Mouse (Mus musculus) heart, embryonic 12.5 days (tissue): Measurements from ENCODE around the gene Cit. TPM values are rescaled to one million over a fixed set of nuclear protein-coding genes. Genes with fewer than 3 reads are reported as not detected.

Experiments used
- ATAC-seq: fragments of 200-750 bp; cut with Nextera tagmentation; 2 replicates; pipeline ENCODE4 v1.8.0; 2017; ENCODE audit warnings: moderate TSS enrichment, moderate library complexity; ENCODE audit not compliant: insufficient number of reproducible peaks, low FRiP score
- H3K27ac ChIP-seq: fragments of 300-500 bp; sonication (generic); 2 replicates; pipeline ENCODE4 v1.5.1; 2016; ENCODE audit warnings: mild to moderate bottlenecking, moderate library complexity; ENCODE audit not compliant: poor library complexity, severe bottlenecking
- H3K27me3 ChIP-seq: fragments of 300-500 bp; sonication (generic); replicated peaks from 2 replicates; pipeline ENCODE4 v1.6.1; 2016; ENCODE audit warnings: mild to moderate bottlenecking, moderate library complexity
- H3K36me3 ChIP-seq: fragments of 300-500 bp; sonication (generic); 2 replicates; pipeline ENCODE4 v1.6.1; 2016; ENCODE audit warnings: mild to moderate bottlenecking, moderate library complexity
- H3K4me1 ChIP-seq: fragments of 300-500 bp; sonication (generic); replicated peaks from 2 replicates; pipeline ENCODE4 v1.6.1; 2016; ENCODE audit warnings: mild to moderate bottlenecking
- H3K4me2 ChIP-seq: fragments of 300-500 bp; sonication (generic); 2 replicates; pipeline ENCODE4 v1.6.1; 2016; ENCODE audit warnings: mild to moderate bottlenecking, moderate library complexity
- H3K4me3 ChIP-seq: fragments of 300-500 bp; sonication (generic); 2 replicates; pipeline ENCODE4 v1.5.1; 2016; ENCODE audit warnings: mild to moderate bottlenecking
- H3K9ac ChIP-seq: fragments of 300-500 bp; sonication (generic); 2 replicates; pipeline ENCODE4 v1.6.1; 2016; ENCODE audit warnings: mild to moderate bottlenecking, moderate library complexity
- H3K9me3 ChIP-seq: fragments of 300-500 bp; sonication (generic); replicated peaks from 2 replicates; pipeline ENCODE4 v1.6.1; 2016; ENCODE audit warnings: mild to moderate bottlenecking, moderate library complexity
- WGBS: fragments of 180-500 bp; shearing (Covaris S2); methylation state at CpG from one replicate; pipeline ENCODE4 v1.1.7; 2016; 5-methylcytosine and 5-hydroxymethylcytosine counted together
- polyA plus RNA-seq: library from polyadenylated mRNA; unstranded; fragments of >200 nt; fragmentation: Nextera tagmentation; extraction: Ambion mirVana; gene quantifications from 2 replicates; pipeline ENCODE4 v1.2.1, GENCODE M21; 2016

Cit gene
- polyA plus RNA-seq, 1 experiment from 2014 or later = 28.5 TPM

- Histone ChIP-seq H3K27me3 (no peaks in the 10 kb centered on the region), H3K4me2 (no peak overlapping the region), H3K9ac (no peak overlapping the region), H3K4me1 (peaks cover 4% of the 10 kb centered on the region; the same call in 1 of the 2 replicates), H3K9me3 (no peaks in the 10 kb centered on the region), H3K27ac (no peak overlapping the region), H3K4me3 (no peak overlapping the region), H3K36me3 (no peaks in the 10 kb centered on the region)
- no peak for ATAC-seq
- WGBS = 87% methylated on average over 5 of the region's 5 CpGs
These were observed 70.4 kb downstream of the Cit start for GRCm38 (mm10) chr5:115915481-115915880.

- Histone ChIP-seq H3K36me3 (no peaks in the 10 kb centered on the region), H3K9ac (no peak overlapping the region), H3K4me3 (no peak overlapping the region), H3K27ac (no peak overlapping the region), H3K27me3 (no peaks in the 10 kb centered on the region), H3K4me1 (no peaks in the 10 kb centered on the region), H3K9me3 (no peaks in the 10 kb centered on the region), H3K4me2 (no peak overlapping the region)
- 91% methylated on average over 4 of the region's 4 CpGs for WGBS
- no peak for ATAC-seq
These were observed 72.9 kb downstream of the Cit start for GRCm38 (mm10) chr5:115917960-115918359.

GRCm38 (mm10) chr5:115918597-115919351 is 73.7 kb downstream of the Cit start:
- 86% methylated on average over 23 of the region's 23 CpGs for WGBS

GRCm38 (mm10) chr5:115921990-115922389 is 76.9 kb downstream of the Cit start:
- H3K27me3 ChIP-seq = no peaks in the 10 kb centered on the region
- no peak overlapping the region for H3K4me3 ChIP-seq
- H3K4me2 ChIP-seq = no peak overlapping the region
- H3K9ac ChIP-seq = no peak overlapping the region
- 76% methylated on average over 9 of the region's 9 CpGs for whole genome bisulfite sequencing
- no peaks in the 10 kb centered on the region for H3K4me1 ChIP-seq
- no peak for ATAC-seq
- H3K36me3 ChIP-seq = peaks cover 14% of the 10 kb centered on the region; the same call in 1 of the 2 replicates
- H3K9me3 ChIP-seq = no peaks in the 10 kb centered on the region
- no peak overlapping the region for H3K27ac ChIP-seq

More at GRCm38 (mm10) chr5:115918597-115919351, 73.7 kb downstream of the Cit start:
- Histone ChIP-seq H3K9me3 (no peaks in the 10 kb centered on the region), H3K4me2 (no peak overlapping the region), H3K27ac (no peak overlapping the region), H3K4me3 (no peak overlapping the region), H3K4me1 (no peaks in the 10 kb centered on the region), H3K9ac (no peak overlapping the region), H3K27me3 (no peaks in the 10 kb centered on the region), H3K36me3 (no peaks in the 10 kb centered on the region)
- no peak for ATAC-seq

- H3K27ac ChIP-seq = no peak overlapping the region
- H3K4me1 ChIP-seq = no peaks in the 10 kb centered on the region
- H3K36me3 ChIP-seq = peaks cover 39% of the 10 kb centered on the region
- 0 out of 2 replicates have a peak, but pooled peaks cover 2% of the 10 kb centered on the region for H3K9me3 ChIP-seq
- no peaks in the 10 kb centered on the region for H3K27me3 ChIP-seq
- no peak for ATAC-seq
- WGBS = 89% methylated on average over 7 of the region's 7 CpGs
- H3K9ac ChIP-seq = no peak overlapping the region
- no peak overlapping the region for H3K4me2 ChIP-seq
- no peak overlapping the region for H3K4me3 ChIP-seq
These were observed 79.9 kb downstream of the Cit start for GRCm38 (mm10) chr5:115924946-115925345.

GRCm38 (mm10) chr5:115928786-115929507 is 83.9 kb downstream of the Cit start:
- no peak for ATAC-seq
- WGBS = 82% methylated on average over 16 of the region's 16 CpGs
- Histone ChIP-seq H3K27me3 (no peaks in the 10 kb centered on the region), H3K4me2 (no peak overlapping the region), H3K4me1 (no peaks in the 10 kb centered on the region), H3K36me3 (peaks cover 74% of the 10 kb centered on the region), H3K4me3 (no peak overlapping the region), H3K9me3 (0 out of 2 replicates have a peak, but pooled peaks cover 6% of the 10 kb centered on the region), H3K9ac (no peak overlapping the region), H3K27ac (no peak overlapping the region)

- Histone ChIP-seq H3K9me3 (0 out of 2 replicates have a peak, but pooled peaks cover 6% of the 10 kb centered on the region), H3K4me1 (no peaks in the 10 kb centered on the region), H3K9ac (no peak overlapping the region), H3K36me3 (peaks cover 77% of the 10 kb centered on the region), H3K4me3 (no peak overlapping the region), H3K27ac (no peak overlapping the region), H3K27me3 (no peaks in the 10 kb centered on the region), H3K4me2 (no peak overlapping the region)
- WGBS = 96% methylated on average over 11 of the region's 11 CpGs
- ATAC-seq = no peak
These were observed 87.2 kb downstream of the Cit start for GRCm38 (mm10) chr5:115932325-115932724.

GRCm38 (mm10) chr5:115936851-115937250 is 91.8 kb downstream of the Cit start:
- no peak overlapping the region for H3K4me3 ChIP-seq
- H3K36me3 ChIP-seq = peaks cover 82% of the 10 kb centered on the region
- H3K27me3 ChIP-seq = no peaks in the 10 kb centered on the region
- ATAC-seq = no peak
- H3K4me1 ChIP-seq = no peaks in the 10 kb centered on the region
- 86% methylated on average over 15 of the region's 15 CpGs for WGBS
- no peak overlapping the region for H3K27ac ChIP-seq
- H3K9me3 ChIP-seq = no peaks in the 10 kb centered on the region
- no peak overlapping the region for H3K4me2 ChIP-seq
- H3K9ac ChIP-seq = no peak overlapping the region

- Histone ChIP-seq H3K4me2 (no peak overlapping the region), H3K4me1 (no peaks in the 10 kb centered on the region), H3K27ac (no peak overlapping the region), H3K36me3 (peaks cover 81% of the 10 kb centered on the region), H3K4me3 (no peak overlapping the region), H3K9ac (no peak overlapping the region), H3K9me3 (0 out of 2 replicates have a peak, but pooled peaks cover 3% of the 10 kb centered on the region), H3K27me3 (no peaks in the 10 kb centered on the region)
- no peak for ATAC-seq
- WGBS = 94% methylated on average over 6 of the region's 6 CpGs
These were observed 92.5 kb downstream of the Cit start for GRCm38 (mm10) chr5:115937566-115937965.

- no peaks in the 10 kb centered on the region for H3K4me1 ChIP-seq
- 86% methylated on average over 13 of the region's 13 CpGs for WGBS
- H3K36me3 ChIP-seq = peaks cover 82% of the 10 kb centered on the region
- H3K4me2 ChIP-seq = no peak overlapping the region
- H3K4me3 ChIP-seq = no peak overlapping the region
- H3K9me3 ChIP-seq = 0 out of 2 replicates have a peak, but pooled peaks cover 6% of the 10 kb centered on the region
- no peak for ATAC-seq
- no peak overlapping the region for H3K9ac ChIP-seq
- H3K27ac ChIP-seq = no peak overlapping the region
- no peaks in the 10 kb centered on the region for H3K27me3 ChIP-seq
These were observed 93.9 kb downstream of the Cit start for GRCm38 (mm10) chr5:115938999-115939398.

GRCm38 (mm10) chr5:115942389-115942788 is 97.3 kb downstream of the Cit start:
- ATAC-seq = no peak
- Histone ChIP-seq H3K36me3 (peaks cover 94% of the 10 kb centered on the region), H3K4me3 (no peak overlapping the region), H3K27ac (no peak overlapping the region), H3K9me3 (0 out of 2 replicates have a peak, but pooled peaks cover 6% of the 10 kb centered on the region), H3K4me2 (no peak overlapping the region), H3K27me3 (no peaks in the 10 kb centered on the region), H3K4me1 (0 out of 2 replicates have a peak, but pooled peaks cover 4% of the 10 kb centered on the region), H3K9ac (no peak overlapping the region)
- 91% methylated on average over 3 of the region's 3 CpGs for WGBS
